Mouse (Mus musculus) frontal cortex, postnatal 25 days (tissue): Measurements from ENCODE around the gene Klrb1f.
"Not testable (repeated sequence)": the region's sequence is repeated elsewhere in the genome, so short reads cannot be mapped to it uniquely, and the experiment has no call there.

Experiments
- DNase-seq, 2 experiments: peaks; one replicate each; pipeline ENCODE4 v3.0.0; 2022; ENCODE audit warnings: low spot score in 2 of 2

The Klrb1f gene

DNA sequence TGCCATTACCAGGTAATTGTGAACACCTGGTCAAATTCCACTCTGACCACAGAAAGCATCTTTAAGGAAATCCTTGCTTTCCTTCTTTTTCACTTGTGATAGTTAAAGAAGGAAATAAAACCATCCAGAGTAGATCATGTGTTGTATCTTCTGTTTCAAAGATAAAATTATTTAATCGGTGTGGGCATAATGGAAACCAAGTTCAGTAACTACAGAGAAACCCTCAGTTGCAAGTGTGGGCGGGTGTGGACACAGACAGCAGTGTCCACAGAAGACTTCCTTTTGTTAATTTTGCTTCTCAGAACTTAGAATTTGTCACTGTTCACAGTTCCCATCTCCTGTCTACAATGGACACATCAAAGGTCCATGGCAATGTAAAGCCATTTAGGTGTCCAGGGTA, at the start of gene Klrb1f:
Gene Klrb1f (plus strand): TSS at position 301 of the 400 bp plus-strand sequence.
- DNase-seq = no peak

DNA sequence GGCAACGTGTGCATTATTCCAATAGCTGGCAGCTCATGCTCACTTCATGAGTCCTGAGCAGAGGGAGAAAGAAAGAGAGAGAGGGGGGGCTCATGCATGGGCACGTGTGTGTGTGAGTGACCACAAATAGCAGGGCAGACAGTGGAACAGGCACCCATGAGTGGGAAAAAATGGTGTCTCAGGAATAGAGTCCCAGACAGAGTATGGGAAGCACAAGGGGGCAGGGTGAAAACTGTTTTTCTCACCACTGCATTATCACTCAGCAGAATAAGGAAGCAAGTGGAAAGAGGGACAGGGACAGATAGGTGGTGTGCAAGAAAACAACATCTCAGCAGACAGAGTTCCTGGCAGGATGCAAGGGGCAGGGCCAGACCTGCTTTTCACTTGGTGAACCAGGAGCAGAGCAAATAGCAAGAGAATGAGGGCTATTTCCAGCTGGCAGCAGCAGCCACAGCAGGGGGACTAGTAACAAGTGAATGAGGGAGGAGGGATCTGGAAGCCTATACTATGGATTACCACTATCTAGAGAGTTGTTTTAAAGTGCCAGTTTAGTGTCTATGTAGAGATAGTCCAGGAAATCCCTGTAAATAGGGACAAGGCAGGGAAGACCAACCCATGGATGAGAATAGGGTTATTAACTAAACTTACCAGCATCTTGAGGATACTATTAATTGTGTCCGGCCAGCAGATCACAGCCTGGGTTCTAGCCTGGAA, 49.5 kb upstream of the Klrb1f start:
- no peak for DNase-seq

DNA sequence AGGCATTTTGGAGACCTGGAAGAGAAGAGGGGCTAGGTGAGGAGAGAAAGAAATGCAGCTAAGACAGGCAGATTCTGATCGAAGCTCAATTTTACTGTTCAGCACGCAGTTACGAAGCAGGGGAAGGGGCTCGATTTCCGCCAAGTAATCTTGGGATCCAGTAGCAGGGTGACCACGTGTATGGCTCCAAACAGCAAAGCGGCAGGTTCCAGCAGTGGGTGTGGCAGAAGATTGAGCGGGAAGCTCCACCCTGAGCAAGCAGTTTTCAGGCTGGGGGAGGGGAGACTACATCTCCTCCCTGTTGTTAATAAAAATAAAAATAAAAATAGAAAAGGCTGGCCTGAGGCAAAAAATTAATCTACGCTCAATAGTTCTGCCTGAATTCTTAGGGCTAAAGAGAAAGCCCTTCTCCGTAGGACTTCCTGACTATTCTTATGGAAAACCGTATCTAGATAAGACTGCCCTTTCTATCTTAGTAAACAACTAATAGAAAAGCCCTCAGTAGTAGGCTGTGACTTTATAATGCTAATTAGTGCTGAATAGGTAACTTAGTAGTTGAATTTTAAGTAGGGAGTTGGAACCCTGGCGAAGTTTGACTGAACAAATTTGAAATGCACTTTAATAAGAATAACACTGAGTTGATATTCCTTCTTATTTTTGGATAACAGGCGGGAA, 48.8 kb upstream of the Klrb1f start:
- no peak for DNase-seq

DNA sequence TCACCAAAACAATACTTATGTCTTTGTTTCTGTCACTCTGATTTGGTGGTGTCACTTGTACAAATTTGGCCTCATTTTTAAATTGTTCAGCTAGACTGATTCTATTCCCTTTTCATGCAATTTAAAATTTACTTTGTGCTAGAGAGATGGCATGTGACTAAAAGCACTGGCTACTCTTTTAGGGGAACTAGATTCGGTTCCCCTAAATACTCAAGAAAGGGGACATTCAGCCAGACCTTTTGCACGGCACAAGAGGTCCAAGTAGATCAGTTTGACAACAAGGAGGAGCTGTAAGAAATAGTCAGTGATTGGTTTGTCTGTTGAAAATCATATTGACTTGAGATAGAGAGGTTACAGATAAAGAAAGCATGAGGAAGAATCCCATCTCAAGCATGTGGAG, 44.3 kb upstream of the Klrb1f start:
- DNase-seq = no peak

DNA sequence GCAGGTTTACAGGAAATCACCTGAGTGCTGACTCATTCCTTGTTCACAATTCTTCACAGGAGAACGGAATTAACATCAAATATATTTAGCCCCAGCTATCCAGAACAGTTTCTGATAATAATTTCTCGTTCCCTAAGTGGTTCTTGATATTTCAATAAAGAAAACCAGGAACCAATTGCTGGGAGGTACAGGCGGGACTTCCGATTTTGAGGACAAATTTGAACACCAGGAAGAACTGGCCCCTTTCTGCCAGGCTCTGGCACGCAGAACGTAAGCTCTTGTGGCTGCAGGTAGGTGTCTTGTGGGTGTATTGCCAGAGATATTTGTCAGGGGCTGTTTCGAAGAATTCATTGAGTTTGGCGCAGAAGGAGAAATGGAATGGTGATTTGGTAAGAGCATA, 37.1 kb upstream of the Klrb1f start:
- no peak for DNase-seq

DNA sequence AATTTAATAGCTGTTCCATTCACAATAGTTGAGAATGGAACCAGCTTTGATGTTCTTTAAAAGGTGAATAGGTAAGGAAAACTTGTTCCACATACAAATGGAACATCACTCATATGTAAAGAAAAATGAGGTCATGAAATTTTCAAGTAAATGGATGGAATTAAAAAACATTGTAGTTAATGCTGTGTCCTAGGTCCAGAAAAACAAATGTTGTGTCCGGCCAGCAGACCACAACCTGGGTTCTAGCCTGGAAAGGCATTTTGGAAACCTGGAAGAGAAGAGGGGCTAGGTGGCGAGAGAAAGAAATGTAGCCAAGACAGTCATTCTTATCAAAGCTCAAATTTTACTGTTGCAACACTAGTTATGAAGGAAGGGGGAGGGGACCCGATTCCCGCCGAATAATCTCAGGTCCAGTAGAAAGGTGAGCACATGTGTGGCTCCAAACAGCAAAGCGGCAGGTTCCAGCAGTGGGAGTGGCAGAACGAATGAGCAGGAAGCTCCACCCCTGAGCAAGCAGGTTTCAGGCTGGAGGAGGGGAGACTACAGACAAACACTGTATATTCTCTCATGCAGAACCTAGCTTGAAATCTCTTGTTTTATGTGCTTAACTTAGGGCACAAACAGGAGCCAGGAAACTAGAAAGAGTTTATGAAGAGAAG, 35.7 kb upstream of the Klrb1f start:
- DNase-seq = not testable (repeated sequence)

DNA sequence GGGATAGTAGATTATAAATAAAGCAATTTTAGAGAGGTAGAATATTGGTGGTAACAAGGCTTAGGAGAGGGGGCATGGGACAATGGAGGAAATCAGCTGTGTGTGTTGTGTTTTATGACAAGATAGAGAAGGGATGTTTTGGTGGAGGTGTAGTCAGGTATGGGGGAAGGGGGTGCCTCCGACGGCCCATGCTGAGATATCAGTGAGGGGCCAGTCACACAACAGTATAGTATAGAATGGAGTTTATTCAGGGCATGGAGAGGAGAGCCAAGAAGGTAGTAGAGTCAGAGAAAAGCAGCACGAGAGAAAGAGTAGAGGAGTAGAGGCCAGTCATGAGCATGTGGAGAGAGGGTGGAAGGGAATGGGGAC, 35.2 kb upstream of the Klrb1f start:
- DNase-seq = no peak

DNA sequence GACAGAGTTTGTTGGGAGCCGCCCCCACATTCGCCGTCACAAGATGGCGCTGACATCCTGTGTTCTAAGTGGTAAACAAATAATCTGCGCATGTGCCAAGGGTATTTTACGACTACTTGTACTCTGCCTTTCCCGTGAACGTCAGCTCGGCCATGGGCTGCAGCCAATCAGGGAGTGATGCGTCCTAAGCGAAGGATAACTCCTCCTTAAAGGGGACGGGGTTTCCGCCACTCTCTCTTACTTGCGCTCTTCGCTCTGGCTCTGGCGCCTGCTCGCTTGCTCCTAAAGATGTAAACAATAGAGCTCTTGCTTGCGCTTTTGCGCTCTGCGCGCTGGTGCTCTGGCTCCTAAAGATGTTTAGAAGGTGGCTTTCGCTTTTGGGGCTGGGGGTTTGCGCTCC, 33.7 kb upstream of the Klrb1f start:
- not testable (repeated sequence) for DNase-seq

DNA sequence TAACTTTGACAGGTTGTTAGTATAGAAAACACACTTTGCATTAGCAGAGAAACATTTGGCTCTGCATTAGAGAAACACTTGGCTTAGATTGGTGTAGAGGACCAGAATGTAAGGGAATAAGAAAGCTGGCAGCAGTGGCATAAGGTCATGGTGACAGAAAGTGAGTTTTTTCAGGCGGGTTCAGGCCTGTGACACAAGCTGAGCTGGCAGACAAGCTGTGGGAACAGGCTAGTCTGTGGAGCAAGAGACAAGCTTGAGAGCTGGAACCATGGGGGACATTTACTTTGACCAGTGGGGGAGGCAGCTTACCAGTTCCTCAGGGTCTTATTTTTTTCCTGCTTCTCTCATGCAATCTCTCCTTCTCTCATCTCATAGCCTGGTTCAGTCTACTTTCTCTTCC, 32.7 kb upstream of the Klrb1f start:
- no peak for DNase-seq

DNA sequence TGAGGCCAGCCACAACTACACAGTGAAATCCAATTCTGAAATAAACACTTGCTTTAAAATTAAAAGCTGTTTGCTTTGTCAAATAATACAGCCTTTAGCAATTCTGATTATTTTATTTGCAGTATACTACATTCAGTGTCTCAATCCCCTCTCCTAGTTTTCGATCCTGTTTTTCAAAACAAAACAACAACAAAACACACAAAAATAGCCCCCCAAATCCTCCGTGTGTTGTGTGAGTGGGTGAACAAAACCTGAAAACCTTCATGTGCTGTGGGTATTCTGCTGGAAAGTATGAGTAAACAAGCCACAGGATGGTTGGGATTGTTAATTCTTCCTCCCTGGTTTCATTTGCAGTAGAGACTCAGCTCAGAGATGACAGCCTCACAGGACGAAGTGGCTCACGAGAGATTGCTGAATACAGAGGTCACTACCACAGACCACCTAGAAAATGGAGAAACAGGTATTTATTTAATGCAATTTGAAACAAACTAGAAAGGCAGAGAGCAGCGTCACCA, 31.9 kb upstream of the Klrb1f start:
- DNase-seq = no peak

DNA sequence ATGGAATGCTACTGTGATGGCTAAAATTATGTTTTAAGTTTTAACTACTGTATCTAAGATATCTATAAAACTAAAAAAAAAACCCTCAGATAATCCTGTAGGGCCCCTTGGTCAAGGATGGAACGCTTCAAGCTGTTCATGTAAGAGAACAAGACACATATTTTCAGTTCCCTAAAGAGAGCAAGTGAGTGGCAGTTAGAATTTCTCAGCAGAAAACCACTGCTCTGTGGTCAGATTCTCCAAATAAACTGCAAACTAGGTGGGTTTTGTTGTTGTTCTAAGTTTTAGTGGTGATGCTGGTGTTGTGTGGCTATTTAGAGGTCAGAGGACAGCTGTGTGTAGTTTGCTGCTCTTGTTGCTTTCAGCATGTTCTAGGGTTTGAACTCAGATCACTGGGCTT, 31.3 kb upstream of the Klrb1f start:
- no peak for DNase-seq

DNA sequence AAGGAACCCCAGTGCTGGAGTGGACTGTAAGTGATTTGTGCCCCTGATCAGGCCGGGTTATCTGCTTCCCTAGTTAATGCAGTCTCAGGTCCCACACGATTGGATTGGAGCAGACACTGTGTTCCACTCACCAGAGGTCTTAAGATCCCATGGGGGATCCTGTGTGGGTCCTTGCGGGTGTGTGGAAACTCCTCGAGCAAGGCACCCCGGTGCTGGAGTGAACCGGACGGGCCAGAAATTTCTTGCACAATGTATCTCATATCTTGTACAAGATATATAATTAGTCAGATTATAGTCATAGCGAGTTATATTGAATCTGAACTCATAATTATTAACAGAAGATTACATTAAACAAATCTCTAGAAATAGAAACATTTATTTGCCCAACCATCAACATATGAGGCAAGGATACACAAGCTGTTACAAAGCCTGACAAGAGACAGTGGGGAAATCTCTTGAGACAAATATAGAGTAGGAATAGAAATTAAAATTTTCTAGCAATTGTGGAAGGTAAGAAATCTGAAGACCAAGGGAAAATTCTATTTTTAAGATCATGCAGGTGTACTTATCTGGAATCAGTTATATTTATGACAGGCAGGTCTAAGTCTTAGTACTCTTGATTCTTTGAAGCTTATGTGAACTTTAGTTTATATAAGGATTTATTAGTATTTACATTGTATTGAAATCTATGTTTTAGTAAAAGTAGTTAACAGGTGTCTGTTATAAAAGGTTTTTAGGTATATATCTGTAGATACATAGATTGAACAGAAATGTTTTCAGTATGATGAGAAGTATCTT, 18.1 kb upstream of the Klrb1f start:
- no peak for DNase-seq

DNA sequence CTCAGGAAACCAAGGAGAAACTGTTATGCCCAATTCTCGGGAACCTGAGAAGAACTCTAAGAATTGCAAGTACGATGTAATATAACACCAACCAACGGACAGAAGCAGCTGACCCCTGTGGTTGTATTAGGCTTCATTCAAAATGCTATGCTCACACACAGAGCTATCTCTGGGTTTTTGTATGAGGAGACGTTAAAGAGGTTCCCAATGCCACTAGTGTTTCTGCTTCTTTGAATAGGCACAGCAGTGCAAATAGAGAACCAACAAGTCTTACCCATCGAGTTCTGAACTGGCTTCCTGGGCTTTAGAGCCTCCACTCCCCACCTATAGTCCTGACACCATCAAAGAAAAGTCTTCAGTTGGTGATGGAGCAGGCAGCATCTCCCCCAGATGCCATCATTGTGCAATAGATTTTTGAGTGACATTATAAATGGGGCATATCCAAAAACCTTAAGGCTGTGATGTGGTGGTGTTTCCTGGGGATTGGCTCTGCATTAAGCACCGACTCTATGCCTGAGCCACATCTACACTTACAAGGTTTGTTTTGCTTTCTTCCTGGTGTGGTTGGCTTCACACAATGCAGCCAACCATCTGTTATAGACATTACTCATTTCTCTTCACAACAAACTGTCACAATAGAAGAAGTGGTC, 15.4 kb upstream of the Klrb1f start:
- DNase-seq = no peak

DNA sequence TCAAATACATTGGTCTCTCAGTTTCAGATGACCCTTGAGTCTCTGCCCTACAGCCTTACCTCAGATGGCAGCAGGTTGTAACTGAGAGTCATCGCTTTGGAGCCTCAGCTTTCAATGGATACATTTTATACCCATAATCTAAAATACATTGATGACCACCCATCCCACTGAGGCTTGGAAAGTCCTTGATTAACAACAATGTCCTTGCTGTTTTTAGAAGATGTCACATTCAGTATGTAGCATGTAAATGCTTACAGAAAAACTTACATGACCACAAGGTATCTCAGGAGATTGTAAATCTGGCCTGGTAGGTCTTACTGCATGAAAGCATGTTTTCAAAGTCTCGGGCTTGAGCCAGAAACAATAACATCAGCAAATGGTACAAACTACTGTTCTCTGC, 14.7 kb upstream of the Klrb1f start:
- DNase-seq = no peak

DNA sequence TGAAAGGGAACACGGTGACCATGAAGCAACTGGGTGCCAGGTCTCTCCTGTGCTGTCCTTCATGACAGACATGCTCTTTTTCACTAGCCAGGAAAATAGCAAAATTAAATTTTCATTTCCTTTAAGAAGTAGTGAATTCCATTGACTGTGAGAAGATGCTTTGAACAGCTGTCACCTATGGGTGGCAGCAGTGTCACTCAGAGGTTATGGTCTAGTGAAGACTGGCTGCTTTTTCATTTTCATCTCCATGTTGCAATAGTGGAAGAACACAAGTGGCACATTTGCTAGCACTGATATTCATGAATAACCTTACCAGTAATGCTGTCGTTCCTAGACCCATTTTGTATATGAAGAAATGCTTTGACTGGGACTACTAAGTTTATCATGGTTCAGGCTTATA, 12.3 kb upstream of the Klrb1f start:
- DNase-seq = no peak

DNA sequence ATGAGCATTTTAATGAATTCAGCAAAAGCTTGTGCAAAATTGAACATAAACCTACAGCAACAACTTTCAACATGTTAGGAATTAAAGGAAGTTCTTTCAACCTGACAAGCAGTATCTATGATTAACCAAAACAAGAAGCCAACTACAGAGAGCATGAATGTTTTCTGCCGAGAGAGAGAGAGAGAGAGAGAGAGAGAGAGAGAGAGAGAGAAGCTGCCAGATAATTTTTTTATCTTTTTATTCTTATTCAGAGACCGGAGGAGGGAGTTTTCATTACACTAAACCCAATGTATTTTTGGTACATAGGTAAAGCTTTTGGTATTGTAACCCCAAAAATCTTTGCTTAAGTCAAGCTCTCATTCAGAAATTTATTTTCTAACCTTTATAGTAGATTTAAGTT, 10.7 kb upstream of the Klrb1f start:
- DNase-seq = no peak

DNA sequence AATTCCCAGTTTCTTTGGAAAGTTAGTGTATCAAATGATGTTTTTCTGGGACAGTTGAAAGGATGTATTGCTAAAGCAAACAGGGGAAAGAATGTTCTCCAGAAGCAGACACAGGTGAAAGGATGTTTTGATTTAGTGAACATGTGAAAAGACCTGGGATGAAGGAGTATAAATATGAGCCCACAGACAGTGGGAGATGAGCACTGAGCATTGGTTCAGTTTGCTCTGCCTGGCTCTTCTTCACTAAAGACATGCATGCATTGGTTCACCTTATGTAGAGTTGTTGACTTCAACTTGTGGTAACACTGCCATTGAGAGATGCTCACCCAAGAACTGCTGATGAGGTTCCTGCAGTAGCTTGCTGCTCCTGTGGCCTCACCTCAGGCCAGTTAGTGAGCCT, 9.4 kb upstream of the Klrb1f start:
- no peak for DNase-seq

DNA sequence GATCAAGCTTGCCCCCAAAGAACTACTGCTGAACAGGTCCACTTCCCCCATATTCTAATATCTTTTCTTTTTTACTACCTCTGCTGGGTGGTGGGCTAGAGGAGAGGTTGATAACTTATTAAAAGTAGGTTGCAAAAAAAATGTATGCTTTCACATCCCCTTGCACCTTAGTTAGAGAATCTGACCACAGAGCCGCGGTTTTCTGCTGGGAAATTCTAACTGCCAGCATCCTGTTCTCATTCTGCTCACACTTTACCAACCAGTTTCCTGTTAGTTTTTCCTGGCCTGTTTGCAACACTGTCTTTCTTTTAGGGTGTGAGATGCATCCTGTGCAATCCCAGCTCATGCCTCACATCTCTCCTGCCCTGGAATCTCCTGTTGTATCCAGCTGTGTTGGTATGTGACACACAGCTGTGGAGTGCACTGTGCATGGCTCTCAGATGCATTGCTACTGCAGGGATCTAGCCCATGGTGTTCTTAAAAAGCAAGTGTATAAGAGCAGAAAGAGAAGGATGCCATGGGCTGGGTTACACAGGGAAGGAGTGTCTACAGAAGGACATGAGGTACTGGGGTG, 8.7 kb upstream of the Klrb1f start:
- no peak for DNase-seq

DNA sequence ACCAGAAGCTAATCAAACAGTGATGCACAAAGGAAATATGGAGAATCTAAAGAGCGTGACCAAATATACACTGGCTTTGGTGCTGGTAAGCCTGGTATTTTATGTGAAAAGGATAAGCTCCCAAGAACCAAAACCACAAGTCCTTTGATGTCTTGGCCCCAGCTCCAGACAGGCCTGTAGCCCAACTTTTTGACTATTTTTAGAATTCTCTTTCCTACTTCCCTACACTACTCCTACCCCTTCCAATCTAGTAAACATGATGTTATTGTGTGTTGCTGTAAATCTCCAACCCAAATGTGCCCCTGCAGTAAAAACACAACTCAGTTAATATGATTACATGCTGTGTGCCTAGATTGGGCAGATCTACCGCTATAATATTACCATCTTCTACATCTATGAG, 4.2 kb upstream of the Klrb1f start:
- no peak for DNase-seq

DNA sequence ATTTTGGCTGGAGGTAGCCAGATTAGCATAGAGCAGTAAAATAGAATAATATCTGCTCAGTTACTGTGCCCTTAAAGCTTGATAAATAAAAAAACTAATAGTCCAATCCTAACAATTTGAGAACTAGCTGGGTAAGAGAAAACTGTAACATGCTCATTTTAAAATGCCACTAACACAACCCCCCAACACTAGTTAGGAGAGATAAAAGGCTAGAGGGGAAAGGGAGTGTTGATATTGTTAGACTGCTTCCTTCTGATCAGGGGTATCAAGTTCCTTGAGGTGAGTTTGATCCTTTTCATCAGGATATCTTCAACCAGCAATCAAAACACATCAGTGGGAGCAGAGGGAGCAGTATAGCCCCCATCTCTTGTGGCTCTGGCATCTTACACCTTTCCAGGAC, 3.2 kb upstream of the Klrb1f start:
- DNase-seq = no peak

DNA sequence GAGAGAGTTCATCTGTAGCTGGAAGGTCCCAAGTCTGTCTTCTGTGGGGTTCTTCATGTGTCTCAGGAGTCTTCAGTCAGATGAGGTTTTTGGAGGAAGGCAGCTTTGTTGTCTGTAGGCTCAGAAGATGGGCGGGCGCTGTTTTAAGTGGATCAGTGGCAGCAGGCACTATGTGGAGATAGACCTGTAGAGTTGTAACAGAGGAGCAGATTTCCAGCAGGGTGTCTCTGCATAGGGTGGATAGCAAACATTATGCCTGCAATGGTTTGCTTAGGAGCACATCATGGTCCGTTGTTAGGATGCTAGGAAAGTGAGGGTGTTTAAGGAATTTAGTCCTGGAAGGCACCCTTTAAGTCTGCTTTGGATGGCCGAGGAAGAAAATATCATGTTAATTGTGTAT, 2.7 kb downstream of the Klrb1f start:
- no peak for DNase-seq
